Mouse (Mus musculus): ENCODE measurements around the gene U2surp. TPM values are rescaled to one million over a fixed set of nuclear protein-coding genes. Genes with fewer than 3 reads are reported as not detected.
A peak's percentile ranks its signal among the peaks of the same experiment; 100 is the strongest.

U2surp gene
- polyA plus RNA-seq (2014; fragmentation: Nextera tagmentation; extraction: Ambion mirVana) = 125 and 138 TPM in 2 replicates

- Histone ChIP-seq H3K36me3 (ENCODE audit: insufficient read depth) (no peaks in the 10 kb centered on the region), H3K4me1 (ENCODE audit: insufficient read depth) (peaks cover 4% of the 10 kb centered on the region), H3K9ac (peak within 1 kb of the TSS; percentile 97), H3K27ac (ENCODE audit: low read depth) (peak within 1 kb of the TSS; percentile 85), H3K27me3 (ENCODE audit: insufficient read depth, low read length) (no peaks in the 10 kb centered on the region), H3K4me2 (peak within 1 kb of the TSS; percentile 87), H3K4me3 (ENCODE audit: low read depth, low read length) (peak within 1 kb of the TSS; percentile 97), H3K9me3 (ENCODE audit: low read depth, low read length) (no peaks in the 10 kb centered on the region)
- DNase-seq (peak; percentile 99), ATAC-seq (ENCODE audit: insufficient read depth) (peak; percentile 97)
- TF ChIP-seq CTCF (IDR thresholded peaks at IDR 0.05; ENCODE audit: low read depth) = peak; percentile 33
- WGBS = under 1% methylated on average over 74 of the region's 74 CpGs
Observed at GRCm38 (mm10) chr9:95511472-95512330, at the start of gene U2surp. TSS of gene U2surp (minus strand) at chr9:95511996.

GRCm38 (mm10) chr9:95559936-95560735, 48.3 kb upstream of the U2surp start:
- peak; percentile 37 for DNase-seq
- Histone ChIP-seq H3K9ac (peak overlapping the region; percentile 46), H3K9me3 (ENCODE audit: low read depth, low read length) (no peaks in the 10 kb centered on the region), H3K4me1 (ENCODE audit: insufficient read depth) (no peaks in the 10 kb centered on the region), H3K4me2 (peak overlapping the region; percentile 97), H3K27me3 (ENCODE audit: insufficient read depth, low read length) (peaks cover 79% of the 10 kb centered on the region), H3K36me3 (ENCODE audit: insufficient read depth) (no peaks in the 10 kb centered on the region), H3K4me3 (ENCODE audit: low read depth, low read length) (peak overlapping the region; percentile 56), H3K27ac (ENCODE audit: low read depth) (no peak overlapping the region)
- WGBS = 10% methylated on average over 78 of the region's 78 CpGs
- no peak for TF ChIP-seq CTCF (IDR thresholded peaks at IDR 0.05; ENCODE audit: low read depth)
- peak; percentile 67; the same call in 1 of the 2 replicates for ATAC-seq (ENCODE audit: insufficient read depth)

GRCm38 (mm10) chr9:95559059-95559935, 47.5 kb upstream of the U2surp start, which contains the start of gene Paqr9:
TSS of gene Paqr9 (plus strand) at chr9:95559657.
- Histone ChIP-seq H3K9me3 (ENCODE audit: low read depth, low read length) (no peaks in the 10 kb centered on the region), H3K4me2 (peak within 1 kb of the TSS; percentile 97), H3K27ac (ENCODE audit: low read depth) (no peak within 1 kb of the TSS), H3K27me3 (ENCODE audit: insufficient read depth, low read length) (peaks cover 78% of the 10 kb centered on the region), H3K9ac (peak within 1 kb of the TSS; percentile 46), H3K4me1 (ENCODE audit: insufficient read depth) (no peaks in the 10 kb centered on the region), H3K36me3 (ENCODE audit: insufficient read depth) (no peaks in the 10 kb centered on the region), H3K4me3 (ENCODE audit: low read depth, low read length) (peak within 1 kb of the TSS; percentile 56)
- ATAC-seq (ENCODE audit: insufficient read depth) (peak; percentile 64), DNase-seq (peak; percentile 58)
- no peak for TF ChIP-seq CTCF (IDR thresholded peaks at IDR 0.05; ENCODE audit: low read depth)
- WGBS = under 1% methylated on average over 92 of the region's 118 CpGs

- H3K9me3 ChIP-seq (ENCODE audit: low read depth, low read length) = no peaks in the 10 kb centered on the region
- no peak overlapping the region for H3K9ac ChIP-seq
- H3K4me3 ChIP-seq (ENCODE audit: low read depth, low read length) = peak overlapping the region; percentile 56
- H3K4me1 ChIP-seq (ENCODE audit: insufficient read depth) = no peaks in the 10 kb centered on the region
- no peaks in the 10 kb centered on the region for H3K36me3 ChIP-seq (ENCODE audit: insufficient read depth)
- no peak for TF ChIP-seq CTCF (IDR thresholded peaks at IDR 0.05; ENCODE audit: low read depth)
- DNase-seq (peak; percentile 17), ATAC-seq (ENCODE audit: insufficient read depth) (no peak)
- peaks cover 72% of the 10 kb centered on the region for H3K27me3 ChIP-seq (ENCODE audit: insufficient read depth, low read length)
- 11% methylated on average over 11 of the region's 11 CpGs for WGBS
- no peak overlapping the region for H3K27ac ChIP-seq (ENCODE audit: low read depth)
- peak overlapping the region; percentile 97 for H3K4me2 ChIP-seq
Observed at GRCm38 (mm10) chr9:95558726-95559058, 46.9 kb upstream of the U2surp start.

- H3K9me3 ChIP-seq (ENCODE audit: low read depth, low read length) = no peaks in the 10 kb centered on the region
- no peak for DNase-seq
- H3K4me2 ChIP-seq = no peak overlapping the region
- H3K4me3 ChIP-seq (ENCODE audit: low read depth, low read length) = no peak overlapping the region
- H3K27me3 ChIP-seq (ENCODE audit: insufficient read depth, low read length) = peaks cover 63% of the 10 kb centered on the region
- H3K4me1 ChIP-seq (ENCODE audit: insufficient read depth) = no peaks in the 10 kb centered on the region
- TF ChIP-seq CTCF (IDR thresholded peaks at IDR 0.05; ENCODE audit: low read depth) = no peak
- ATAC-seq (ENCODE audit: insufficient read depth) = no peak
- H3K36me3 ChIP-seq (ENCODE audit: insufficient read depth) = no peaks in the 10 kb centered on the region
- H3K9ac ChIP-seq = no peak overlapping the region
- WGBS = 45% methylated on average over 6 of the region's 6 CpGs
- no peak overlapping the region for H3K27ac ChIP-seq (ENCODE audit: low read depth)
Observed at GRCm38 (mm10) chr9:95557722-95558121, 45.9 kb upstream of the U2surp start.

GRCm38 (mm10) chr9:95556067-95556512, 44.3 kb upstream of the U2surp start:
- Histone ChIP-seq H3K9me3 (ENCODE audit: low read depth, low read length) (no peaks in the 10 kb centered on the region), H3K4me1 (ENCODE audit: insufficient read depth) (no peaks in the 10 kb centered on the region), H3K27me3 (ENCODE audit: insufficient read depth, low read length) (peaks cover 47% of the 10 kb centered on the region), H3K36me3 (ENCODE audit: insufficient read depth) (no peaks in the 10 kb centered on the region), H3K27ac (ENCODE audit: low read depth) (no peak overlapping the region), H3K9ac (no peak overlapping the region), H3K4me2 (no peak overlapping the region), H3K4me3 (ENCODE audit: low read depth, low read length) (no peak overlapping the region)
- DNase-seq (no peak), ATAC-seq (ENCODE audit: insufficient read depth) (no peak)
- WGBS = 87% methylated on average over 4 of the region's 4 CpGs
- no peak for TF ChIP-seq CTCF (IDR thresholded peaks at IDR 0.05; ENCODE audit: low read depth)

Data from lung, embryonic 14.5 days (tissue).